Mouse (Mus musculus): ENCODE data around the gene Kl.
A peak's percentile ranks its signal among the peaks of the same experiment; 100 is the strongest.

Gene Kl

DNA sequence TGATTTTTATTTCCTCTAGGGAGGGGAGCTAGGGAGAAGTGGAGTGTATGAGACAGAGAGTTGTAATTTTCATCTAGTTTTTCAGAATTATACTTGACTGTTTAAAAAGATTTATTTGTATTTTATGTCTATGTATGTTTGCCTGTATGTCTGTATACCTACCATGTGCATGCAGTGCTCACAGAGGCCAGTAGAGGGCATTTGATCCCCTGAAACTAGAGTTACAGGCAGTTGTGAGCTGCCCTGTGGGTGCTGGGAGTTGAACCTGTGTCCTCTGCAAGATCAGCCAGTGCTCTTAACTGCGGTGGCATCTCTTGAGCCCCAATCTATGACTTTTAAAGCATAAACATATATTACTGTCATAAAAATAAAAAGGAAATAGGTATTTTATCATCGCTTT, 15.5 kb downstream of the Kl start:
- no peak for DNase-seq

DNA sequence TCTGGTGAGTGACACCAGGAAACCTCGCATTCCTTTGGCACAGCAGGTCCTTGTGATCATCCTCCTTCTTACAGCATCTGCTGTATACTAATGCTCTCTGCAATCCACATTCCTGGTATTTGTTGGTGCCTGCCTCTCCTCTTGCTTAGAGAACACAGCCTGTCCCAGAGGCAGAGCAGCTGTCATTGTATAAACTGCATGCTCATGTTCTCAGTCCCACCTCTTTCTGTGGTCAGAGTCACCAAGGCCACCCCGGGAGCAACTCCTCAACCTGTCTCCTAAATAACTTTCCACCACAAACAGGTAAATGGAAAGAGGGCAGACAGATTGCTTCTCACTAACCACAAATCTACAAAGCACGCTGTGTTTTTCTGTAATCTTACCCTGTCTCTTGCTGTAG, 18.1 kb downstream of the Kl start:
- DNase-seq = no peak

DNA sequence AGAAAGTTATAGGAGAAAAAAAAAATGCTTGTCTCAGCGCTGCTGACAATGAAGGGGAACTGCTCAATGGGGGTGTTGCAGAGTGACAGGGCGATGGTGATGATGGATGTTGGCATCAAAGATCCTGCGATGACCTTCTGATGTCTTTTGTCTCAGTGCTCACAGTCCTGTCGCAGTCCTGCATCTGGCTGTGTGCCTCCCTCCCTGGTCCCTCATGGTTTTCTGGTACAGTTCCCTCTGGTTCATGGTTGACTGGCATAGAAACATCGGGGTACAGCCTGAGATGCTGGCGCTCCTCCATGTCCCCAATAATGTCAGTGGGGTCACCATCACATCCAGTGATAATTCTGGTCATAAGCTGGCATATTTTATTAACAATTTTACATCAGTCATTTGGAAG, 18.7 kb downstream of the Kl start:
- no peak for DNase-seq

DNA sequence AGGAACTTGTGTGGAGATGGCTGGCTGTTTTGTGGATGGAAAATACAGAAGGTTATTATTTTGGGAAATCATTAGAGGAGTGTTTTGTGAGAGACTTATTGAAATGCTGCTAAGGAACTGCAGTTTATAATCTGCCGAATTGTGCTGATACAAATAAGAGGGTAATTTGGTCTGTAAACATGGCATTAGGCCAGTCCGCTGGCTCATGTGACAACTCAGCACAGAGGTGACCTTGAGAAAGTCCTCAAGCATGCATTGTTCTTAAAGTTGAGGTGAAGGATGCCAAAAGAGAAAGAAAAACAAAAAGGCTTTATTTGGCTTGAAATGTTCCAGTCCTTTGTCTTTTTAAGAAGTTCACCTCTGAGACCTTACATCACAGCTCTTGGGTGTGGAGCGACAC, 21.8 kb downstream of the Kl start:
- DNase-seq = no peak

DNA sequence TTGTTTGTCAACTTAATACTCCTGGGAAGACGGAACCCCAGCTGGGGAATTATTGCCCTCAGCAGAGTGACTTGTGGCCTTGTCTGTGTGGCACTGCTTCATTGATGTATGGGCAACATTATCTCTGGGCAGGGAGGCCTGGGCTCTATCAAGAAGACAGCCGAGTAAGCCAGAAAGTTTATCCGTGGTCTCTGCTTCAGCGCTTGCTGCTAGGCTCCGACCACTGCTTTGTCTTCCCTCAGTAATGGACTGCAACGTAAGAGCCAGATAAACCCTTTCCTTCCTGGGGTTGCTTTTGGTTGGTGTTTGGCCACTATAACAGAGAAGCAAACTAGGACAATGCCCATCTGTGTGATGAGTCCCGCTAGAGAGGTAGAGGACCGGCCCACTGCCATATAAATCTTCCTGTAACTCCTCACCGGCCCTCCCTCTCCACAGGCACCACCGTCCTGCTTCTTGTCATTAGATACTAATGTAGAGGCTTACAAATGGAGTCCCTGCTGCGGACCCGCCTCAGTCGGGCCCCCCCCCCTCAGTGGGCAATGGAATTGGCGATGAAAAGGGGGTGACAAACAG, 25.1 kb downstream of the Kl start:
- no peak for DNase-seq

DNA sequence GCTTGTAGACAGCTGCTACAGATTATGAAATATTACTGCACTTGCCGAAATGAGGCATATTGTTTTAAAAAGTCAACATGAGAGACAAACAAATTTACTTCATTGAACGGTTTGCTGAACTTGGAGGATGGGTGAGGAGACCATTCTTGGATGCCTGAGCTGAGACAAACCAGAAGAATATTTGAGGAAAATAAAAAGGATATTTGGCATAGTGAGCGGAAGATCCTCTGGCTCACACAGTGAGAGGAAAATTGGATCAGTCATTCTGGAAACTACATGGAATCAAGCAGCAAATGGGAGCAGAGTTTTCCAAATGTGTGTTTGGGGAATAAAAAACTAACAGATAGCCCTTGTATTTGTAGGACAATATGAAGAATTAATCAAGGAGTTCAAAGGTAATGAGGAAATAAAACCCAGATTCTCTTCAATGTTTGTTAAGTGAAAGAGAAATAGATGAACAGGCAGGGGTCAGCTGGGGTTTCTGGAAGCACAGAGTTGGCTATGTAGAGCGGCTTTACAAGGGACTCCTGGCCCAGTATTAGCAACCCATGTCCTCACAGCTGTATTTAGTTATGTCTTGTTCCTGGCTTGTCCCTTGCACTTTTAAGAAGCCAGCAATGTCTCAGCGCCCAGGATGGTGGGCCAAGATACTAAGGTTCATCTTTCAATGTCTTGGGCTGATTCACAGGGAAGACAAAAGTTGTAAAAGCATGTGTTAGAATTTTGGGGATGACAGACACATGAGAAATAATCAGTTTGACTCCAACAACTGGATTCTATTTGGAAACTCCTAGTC, 27.1 kb downstream of the Kl start:
- DNase-seq = no peak

DNA sequence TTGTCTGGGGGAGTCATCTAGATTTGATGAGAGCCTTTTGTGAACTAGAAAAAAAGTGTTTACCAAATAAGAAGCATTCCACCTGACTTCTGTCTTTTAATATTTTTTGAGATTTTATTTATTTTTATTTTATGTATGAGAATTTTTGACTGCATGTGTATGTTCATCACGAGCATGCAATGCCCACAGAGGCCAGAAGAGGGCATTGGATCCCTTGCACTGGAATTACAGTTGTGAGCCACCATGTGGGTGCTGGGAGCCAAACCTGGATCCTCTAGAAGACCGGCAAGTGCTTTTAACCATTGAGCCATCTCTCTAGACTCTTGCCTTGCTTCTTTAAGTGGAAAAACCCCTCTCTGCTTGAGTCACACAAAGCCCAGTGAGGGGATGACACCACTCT, 29.7 kb downstream of the Kl start:
- no peak for DNase-seq

DNA sequence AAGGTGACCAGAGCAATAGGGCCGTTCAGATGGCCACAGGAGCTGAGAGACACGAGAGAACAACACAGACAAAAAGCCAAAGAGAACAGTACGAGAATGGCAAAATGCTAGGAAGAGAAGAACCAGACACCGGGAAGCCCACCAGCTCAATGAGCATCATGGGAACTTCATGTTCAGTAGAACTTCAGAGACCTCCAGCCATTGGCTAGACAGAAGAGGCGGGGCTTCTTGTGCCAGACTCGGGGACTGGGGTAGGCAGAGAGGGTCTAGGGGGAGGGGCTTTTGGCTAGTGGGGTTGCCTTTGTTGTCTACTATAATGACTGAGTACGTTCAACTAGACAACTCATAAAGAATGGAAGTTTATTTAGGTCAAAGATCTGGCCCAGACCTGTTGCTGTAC, 41.7 kb downstream of the Kl start:
- no peak for DNase-seq

DNA sequence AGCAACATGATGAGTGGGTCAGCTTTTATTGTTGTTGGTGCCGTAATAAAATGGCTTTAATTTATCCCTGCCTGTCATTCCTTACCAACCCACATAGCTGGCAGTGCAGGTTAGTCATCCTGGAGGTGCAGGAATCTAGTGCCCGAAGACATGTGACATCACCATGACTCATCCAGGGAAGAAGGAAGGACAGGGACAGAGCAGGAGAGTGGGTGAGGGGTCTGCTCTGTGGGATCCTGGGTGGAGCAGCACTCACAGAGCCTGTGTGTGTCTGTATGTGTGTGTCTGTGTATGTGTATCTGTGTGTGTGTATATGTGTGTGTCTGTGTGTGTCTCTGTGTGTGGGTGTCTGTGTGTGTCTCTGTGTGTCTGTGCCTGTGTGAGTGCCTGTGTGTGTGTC, 44.2 kb downstream of the Kl start:
- no peak for DNase-seq

DNA sequence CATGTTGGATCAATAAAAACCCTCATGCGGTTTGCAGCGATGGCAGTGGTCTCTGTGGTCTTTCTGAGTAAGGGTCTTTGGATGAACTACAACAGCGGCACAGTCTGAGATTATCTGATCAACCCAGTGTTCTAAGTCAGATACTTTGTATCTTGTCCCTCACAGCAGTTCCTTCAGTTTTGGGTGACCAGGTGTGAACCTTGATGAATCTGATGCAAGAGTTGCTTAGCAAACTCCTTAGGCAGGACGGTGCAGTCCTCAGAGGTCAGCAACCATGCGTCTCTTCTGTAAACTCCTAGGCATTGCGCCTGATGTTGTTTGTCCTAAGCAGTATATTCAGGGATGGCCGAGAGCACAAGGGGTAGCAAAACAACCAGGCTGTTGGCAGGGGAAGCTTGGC, 48.7 kb downstream of the Kl start:
- DNase-seq = no peak

DNA sequence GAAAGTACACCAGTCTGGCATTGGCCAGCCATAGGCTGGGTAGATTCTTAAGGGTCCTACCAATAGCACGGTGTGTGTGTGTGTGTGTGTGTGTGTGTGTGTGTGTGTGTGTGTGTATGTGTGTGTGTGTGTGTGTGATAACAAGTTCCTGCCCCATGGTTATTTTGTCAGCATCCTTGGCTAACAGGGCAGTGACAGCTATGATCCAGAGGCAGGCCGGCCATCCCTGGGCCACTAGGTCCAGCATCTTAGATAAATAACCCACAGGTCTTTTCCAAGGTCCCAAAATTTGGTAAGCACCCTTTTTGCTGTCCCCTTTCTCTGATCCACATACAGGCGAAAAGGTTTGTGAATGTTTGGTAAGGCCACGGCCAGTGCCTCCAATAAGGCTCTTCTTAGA, 49.6 kb downstream of the Kl start:
- no peak for DNase-seq

DNA sequence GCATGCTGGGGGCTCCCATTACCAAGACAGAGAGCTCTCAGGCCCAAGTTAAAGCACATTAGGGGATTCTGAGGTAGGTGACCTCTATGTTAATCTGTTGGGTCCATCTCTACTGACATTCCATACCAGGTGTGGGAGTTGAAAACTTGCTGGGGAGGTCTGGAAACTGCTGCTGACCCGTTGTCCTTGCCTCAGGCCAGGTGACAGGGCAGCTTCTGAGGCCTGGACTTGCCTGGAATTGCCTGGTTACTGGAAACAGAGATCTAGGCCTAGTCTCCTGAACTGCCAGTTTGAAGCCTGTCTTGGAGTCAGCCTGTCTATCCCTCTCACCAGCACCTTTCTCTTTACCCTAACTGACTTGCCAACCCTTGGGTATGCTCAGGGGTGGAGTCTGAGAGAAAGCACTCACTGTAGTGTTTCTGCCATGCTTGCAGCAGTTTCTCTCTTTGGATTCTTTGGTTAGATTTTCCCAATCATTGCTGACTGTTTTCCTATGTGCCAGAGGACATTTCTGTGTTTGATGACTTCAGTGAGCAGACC, 51.9 kb downstream of the Kl start:
- no peak for DNase-seq

DNA sequence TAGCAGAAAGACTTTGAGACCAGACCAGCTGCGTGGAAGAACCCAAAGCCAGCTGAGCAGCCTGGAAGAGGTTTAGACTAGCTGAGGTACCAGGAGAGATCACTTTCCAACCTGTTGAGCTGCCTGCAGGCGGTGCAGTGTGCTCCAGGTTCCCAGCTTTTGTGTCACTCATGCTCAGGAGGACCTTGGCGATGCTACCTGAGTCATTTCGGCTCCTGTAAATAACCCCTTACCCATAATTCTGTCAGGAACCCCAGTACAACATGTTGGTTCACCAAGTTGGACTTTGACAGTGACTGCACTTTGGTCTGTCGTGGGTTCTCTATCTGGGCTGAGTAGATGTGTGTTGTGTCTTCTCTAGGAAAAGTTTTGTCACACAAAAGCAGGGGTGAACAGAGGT, 66.0 kb downstream of the Kl start:
- no peak for DNase-seq

DNA sequence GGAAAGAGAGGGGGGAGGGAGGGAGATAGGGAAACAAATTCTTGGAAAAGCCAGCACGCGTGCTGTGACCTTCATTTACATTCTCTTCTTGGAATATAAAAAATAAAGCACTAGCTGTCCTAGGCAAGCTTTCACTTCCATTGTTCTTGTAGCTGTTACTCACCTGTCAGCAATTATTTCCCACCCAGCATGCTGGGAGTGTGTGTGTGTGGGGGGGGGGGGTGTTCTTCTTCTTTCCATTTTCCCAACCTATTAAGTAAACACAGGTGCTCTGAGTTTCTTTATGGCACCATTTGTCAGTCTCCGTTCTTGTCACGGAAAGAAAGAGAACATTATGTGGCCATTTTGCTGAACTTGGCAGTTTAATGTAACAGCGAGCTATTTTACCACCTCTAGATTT, 66.6 kb downstream of the Kl start:
- no peak for DNase-seq

DNA sequence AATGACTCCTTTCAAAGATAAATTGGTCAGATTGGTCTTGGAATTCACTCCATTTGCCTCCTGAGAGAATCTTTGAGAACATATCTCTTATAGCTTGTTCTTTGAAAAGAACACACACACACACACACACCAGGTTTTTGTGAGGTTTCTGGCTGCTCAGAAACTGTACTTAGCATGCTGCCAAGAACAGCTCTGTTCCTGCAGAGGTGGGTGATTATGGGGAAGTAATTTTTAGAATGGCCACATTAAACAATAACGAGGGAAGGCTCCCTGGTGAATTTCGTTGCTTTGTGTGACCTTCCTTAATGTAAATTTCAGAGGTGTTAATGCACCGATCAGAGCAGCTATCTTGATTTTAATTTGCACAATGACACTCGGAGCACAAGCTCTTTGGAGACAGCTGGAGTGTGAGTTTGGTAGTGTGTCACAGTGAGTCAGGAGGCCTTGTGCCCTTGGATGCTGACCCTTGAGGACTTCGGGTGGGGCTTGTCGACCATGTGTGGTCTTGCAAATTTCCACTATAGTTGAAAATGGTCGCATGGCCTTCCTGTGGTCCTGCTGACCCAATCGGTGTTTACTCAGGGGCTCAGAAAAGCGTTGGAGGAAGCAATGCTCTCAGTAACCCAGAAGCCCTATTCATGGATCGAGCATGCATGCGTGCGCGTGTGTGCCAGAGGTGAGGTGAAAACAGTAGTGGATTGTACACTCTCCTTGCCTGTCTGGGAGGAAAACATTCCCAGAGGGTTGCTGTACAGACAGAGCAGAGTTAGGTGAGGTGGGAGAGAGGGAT, 67.8 kb downstream of the Kl start:
- DNase-seq = no peak

DNA sequence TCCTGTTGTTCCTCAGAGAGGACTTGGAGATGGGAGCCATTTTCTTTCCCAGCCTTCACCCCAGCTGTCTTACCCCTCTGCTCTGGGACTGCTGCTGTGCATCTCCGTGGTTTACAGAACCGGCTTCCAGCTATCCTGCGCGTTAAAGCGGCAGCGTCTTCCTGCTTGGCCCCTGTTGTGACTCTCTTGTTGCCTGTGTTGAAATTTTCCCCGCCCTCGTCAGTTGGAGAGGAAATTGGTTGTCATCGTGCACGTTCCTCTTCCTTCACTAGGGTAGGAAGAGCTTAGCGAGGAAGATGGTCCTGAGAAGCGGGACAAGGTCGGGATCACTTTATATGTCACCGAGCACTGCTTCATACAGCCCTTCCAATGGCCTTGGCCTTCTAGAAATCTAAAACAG, 68.4 kb downstream of the Kl start:
- DNase-seq = no peak

DNA sequence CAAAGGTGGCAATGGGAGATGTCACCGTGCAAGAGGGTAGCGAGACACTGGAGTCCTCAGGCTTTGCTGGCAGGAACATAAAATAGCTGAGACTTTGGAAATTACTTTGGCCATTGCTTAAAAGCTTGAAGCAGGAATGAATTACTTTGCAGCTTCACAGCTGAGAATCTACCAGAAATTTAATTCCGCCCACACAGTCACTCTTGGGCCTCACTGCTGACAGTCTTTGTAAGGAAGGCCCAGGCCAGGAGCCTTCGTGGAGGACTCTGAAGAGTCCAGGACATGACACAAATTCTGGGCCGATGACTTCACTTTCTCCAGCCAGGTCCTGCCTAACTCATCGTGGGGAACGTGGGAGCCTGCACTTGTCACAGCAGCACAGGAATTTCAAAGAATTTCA, 69.6 kb downstream of the Kl start:
- peak; percentile 13 for DNase-seq

DNA sequence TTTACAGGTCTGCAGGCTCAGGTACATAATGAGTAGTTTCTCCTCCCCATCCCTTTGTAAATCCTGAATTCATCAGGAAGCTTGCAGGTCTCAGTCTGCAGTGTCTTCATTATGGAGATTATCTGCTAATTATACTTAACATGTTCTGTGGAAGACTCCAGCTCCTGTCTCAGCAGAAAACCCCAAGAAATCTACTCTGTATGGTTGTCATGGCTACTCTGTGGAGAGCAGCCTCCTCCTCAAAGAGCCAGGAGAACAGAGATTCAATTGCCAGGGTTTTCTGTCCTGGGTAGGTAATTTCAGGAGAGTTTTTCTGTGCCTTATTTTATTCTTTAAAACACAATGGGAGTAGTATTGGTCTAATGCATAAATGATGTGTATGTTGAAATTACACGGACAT, 70.5 kb downstream of the Kl start:
- no peak for DNase-seq

DNA sequence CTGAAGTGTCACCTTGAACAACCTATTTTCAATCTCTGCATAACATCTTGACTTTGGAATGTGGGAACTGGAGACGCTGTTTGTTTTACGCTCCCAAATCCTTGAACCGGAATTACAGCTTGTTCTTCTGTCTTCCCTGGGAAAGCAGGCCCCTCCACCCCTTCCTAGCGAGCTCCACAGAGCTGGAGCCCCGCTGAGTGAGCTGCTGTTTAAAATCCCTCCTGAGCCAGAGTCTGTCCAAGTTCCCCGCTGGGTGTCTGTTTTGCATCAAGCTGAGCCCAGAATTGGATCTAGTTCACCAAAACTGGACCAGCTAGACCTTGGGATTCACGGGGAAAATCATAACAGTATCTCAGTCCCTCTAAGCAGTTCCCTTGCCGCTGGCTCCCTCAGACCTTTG, 71.1 kb downstream of the Kl start:
- DNase-seq = peak; percentile 31

DNA sequence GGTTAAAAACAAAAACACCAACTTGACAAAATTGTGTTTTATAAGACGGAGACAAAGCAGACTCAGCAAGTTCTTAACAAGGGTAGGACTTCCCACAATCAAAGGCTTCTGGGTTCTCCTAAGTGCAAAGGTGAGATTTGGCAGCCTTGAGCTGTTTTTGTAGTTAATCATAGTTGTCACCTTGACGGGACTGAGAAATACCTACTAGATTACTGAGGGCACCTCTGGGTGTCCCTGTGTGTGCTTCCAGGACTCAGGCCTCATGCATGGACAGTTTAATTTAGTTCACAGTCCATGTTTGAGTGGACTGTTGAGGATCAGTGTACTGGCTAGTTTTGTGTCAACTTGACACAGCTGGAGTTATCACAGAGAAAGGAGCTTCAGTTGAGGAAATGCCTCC, 72.1 kb downstream of the Kl start:
- DNase-seq = no peak

DNA sequence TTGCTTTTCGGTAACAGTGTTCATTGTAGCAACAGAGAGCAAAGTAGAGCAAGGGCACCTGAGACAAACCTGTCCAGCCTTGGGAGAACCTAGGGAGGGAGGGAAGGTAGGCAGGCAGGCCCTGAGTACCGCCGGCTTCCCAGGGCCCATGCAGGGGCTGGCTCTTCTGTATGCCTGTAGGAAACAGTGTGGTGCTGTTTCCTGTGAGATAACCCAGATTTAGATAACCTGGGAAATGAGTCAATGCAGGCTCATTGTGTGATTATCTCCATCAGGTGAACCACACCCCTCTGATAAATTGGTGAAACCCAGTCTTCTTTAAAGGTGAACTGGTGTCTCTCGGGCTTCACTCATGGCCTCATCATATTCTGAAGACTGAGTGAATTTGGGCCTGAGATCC, 73.7 kb downstream of the Kl start:
- DNase-seq = no peak

DNA sequence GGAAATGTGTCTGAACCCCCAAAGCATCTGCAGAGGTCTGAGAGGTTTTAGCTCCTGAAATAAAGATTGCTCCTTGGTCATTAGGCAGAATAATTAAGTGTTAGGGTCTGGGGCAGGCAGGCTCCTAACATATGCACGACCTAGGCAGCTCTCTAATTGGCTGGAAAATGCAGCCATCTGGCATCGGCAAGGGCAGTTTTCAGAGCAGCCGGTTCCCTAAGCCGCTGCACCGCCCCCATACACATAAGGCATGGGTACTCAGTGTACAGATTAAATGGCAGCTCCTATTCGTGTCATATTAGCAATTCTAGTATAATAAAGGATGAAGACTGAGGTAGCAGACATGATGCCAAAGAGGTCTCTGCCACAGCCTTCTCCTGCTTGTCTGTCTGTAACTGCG, 74.8 kb downstream of the Kl start:
- DNase-seq = no peak

DNA sequence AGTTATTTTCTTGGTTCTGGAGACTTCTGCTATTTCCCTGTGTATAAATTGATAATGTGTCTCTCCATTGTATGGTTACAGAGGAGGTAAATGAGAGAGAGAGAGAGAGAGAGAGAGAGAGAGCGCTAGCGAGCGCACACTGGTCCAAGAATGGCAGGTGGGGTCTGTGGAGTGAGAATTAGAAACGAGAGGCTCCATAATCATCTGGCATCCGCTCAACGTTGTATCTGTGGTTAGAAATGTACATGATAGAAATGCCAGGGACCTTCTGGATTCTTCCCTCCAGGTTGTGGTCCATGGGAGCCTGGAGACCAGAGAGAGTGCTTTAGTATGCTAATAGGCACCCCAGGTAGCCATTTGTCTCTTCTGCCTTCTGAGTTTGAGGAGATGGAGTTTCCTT, 76.5 kb downstream of the Kl start:
- no peak for DNase-seq

All from right cerebral cortex, postnatal 14 days (tissue).